Mouse (Mus musculus) ES-E14 (cell line): ENCODE data around the gene Lrrn1.

Experiments
- CHD2 ChIP-seq: IDR thresholded peaks from 2 replicates; pipeline ENCODE4 v1.6.1; 2014; ENCODE audit warnings: mild to moderate bottlenecking, low read depth, low read length, inconsistent platforms
- HCFC1 ChIP-seq: IDR thresholded peaks from 2 replicates; pipeline ENCODE4 v1.6.1; 2012; ENCODE audit warnings: low read length, inconsistent platforms, borderline replicate concordance; ENCODE audit not compliant: insufficient read depth

DNA sequence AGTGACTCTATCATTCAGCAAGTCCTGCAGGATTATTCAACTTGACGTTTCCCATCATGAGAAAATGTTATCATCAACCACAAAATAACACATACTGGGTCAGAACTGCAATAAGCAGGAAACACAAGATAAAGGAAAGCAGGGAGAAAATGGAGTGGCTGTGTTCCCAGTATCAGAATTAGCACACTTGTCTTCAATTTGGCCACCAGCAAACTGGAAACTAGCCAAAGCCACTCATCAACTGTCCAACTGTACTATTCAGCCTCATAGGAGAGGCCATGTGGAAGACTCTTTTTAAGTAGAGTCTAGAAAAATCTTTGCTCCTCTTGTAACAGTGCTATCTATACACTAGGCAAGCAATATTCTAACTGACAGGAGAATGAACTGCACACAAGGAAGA lies 84.7 kb downstream of the Lrrn1 start:
- TF ChIP-seq CHD2 (no peak), HCFC1 (no peak)
